Mouse (Mus musculus): ENCODE measurements around the gene Rpl13a. TPM values are rescaled to one million over a fixed set of nuclear protein-coding genes. Genes with fewer than 3 reads are reported as not detected.
A peak's percentile ranks its signal among the peaks of the same experiment; 100 is the strongest.

The Rpl13a gene
- polyA plus RNA-seq, 1 experiment from 2014 or later = 1,056 TPM

DNA sequence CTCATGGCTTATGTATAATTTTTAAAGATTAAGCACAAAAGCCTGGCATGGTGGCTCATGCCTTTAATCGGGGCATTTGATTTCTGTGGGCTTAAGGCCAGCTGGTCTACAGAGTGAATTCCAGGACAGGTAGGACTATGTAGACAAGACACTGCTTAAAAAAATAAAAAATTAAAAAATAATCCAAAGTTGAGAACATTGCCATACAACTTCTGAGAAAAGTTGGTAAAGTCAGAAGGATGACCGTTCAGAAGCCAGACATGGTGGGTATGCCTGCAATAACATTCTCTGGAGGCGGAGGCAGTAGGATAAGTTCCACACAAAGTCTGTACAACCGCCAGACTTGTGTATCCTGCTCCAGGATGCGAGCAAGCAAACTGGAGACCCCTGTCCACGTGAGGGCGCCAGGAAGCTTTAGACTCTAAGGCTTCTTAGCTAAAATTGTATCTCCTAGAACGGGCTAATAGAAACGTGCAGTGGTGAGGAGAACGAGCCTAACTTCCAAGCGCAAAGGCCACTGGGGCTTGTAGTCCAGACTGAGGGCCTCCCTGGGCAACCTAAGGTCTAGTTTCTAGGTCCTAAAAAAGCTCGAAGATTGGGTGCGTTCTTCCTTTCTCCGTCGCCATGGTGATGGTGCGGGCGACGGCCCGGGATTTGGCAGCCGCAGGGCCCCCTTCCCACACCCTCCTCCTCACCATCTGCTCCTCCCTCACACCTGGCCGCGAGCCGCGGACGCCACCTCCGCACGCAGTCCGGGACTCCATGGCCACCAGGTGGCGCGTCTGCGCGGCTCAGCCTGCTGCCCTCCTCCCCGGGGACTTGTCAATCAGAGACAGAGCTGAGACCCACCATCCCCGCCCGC is 33.3 kb upstream of the Rpl13a start:
- H3K27me3 ChIP-seq (ENCODE audit: control insufficient read depth, insufficient read depth, low read length) = peaks cover 45% of the 10 kb centered on the region
- peak; percentile 58 for ATAC-seq (replicated peaks; ENCODE audit: insufficient number of reproducible peaks, low FRiP score, low TSS enrichment)
- no peaks in the 10 kb centered on the region; the same call in 1 of the 2 replicates for H3K9me3 ChIP-seq (replicated peaks; ENCODE audit: control insufficient read depth, low read length)
- peak overlapping the region; percentile 50; the same call in 1 of the 2 replicates for H3K9ac ChIP-seq (ENCODE audit: low read depth, low read length)
- H3K4me1 ChIP-seq (ENCODE audit: control insufficient read depth, insufficient read depth, low read length) = no peaks in the 10 kb centered on the region
- peak overlapping the region; percentile 32 for H3K4me3 ChIP-seq (ENCODE audit: low read depth, low read length)
- 4% methylated on average over 35 of the region's 35 CpGs for WGBS (ENCODE audit: insufficient replicate concordance)
- no peak overlapping the region for H3K27ac ChIP-seq (ENCODE audit: low read depth, low read length)
- H3K4me2 ChIP-seq = peak overlapping the region; percentile 66
- H3K36me3 ChIP-seq (ENCODE audit: control insufficient read depth, insufficient read depth, low read length) = peaks cover 8% of the 10 kb centered on the region; the same call in 1 of the 2 replicates

GRCm38 (mm10) chr7:45160866-45161265 is 32.3 kb upstream of the Rpl13a start:
- no peak overlapping the region for H3K9ac ChIP-seq (ENCODE audit: low read depth, low read length)
- WGBS (ENCODE audit: insufficient replicate concordance) = 90% methylated on average over 3 of the region's 3 CpGs
- no peak for ATAC-seq (replicated peaks; ENCODE audit: insufficient number of reproducible peaks, low FRiP score, low TSS enrichment)

GRCm38 (mm10) chr7:45160316-45160800 is 31.8 kb upstream of the Rpl13a start:
- Histone ChIP-seq H3K27ac (ENCODE audit: low read depth, low read length) (no peak overlapping the region), H3K4me1 (ENCODE audit: control insufficient read depth, insufficient read depth, low read length) (no peaks in the 10 kb centered on the region), H3K9me3 (replicated peaks; ENCODE audit: control insufficient read depth, low read length) (no peaks in the 10 kb centered on the region; the same call in 1 of the 2 replicates), H3K4me3 (ENCODE audit: low read depth, low read length) (no peak overlapping the region), H3K9ac (ENCODE audit: low read depth, low read length) (no peak overlapping the region), H3K4me2 (no peak overlapping the region), H3K36me3 (ENCODE audit: control insufficient read depth, insufficient read depth, low read length) (peaks cover 8% of the 10 kb centered on the region; the same call in 1 of the 2 replicates), H3K27me3 (ENCODE audit: control insufficient read depth, insufficient read depth, low read length) (peaks cover 30% of the 10 kb centered on the region)
- no peak for ATAC-seq (replicated peaks; ENCODE audit: insufficient number of reproducible peaks, low FRiP score, low TSS enrichment)
- 90% methylated on average over 6 of the region's 6 CpGs for WGBS (ENCODE audit: insufficient replicate concordance)

More at GRCm38 (mm10) chr7:45160866-45161265, 32.3 kb upstream of the Rpl13a start:
- Histone ChIP-seq H3K4me2 (no peak overlapping the region), H3K4me3 (ENCODE audit: low read depth, low read length) (no peak overlapping the region), H3K9me3 (replicated peaks; ENCODE audit: control insufficient read depth, low read length) (no peaks in the 10 kb centered on the region; the same call in 1 of the 2 replicates), H3K27ac (ENCODE audit: low read depth, low read length) (no peak overlapping the region), H3K27me3 (ENCODE audit: control insufficient read depth, insufficient read depth, low read length) (peaks cover 35% of the 10 kb centered on the region), H3K4me1 (ENCODE audit: control insufficient read depth, insufficient read depth, low read length) (no peaks in the 10 kb centered on the region), H3K36me3 (ENCODE audit: control insufficient read depth, insufficient read depth, low read length) (peaks cover 8% of the 10 kb centered on the region; the same call in 1 of the 2 replicates)

GRCm38 (mm10) chr7:45158991-45159390 is 30.4 kb upstream of the Rpl13a start:
- 87% methylated on average over 6 of the region's 6 CpGs for WGBS (ENCODE audit: insufficient replicate concordance)
- no peak overlapping the region for H3K9ac ChIP-seq (ENCODE audit: low read depth, low read length)
- peaks cover 16% of the 10 kb centered on the region for H3K27me3 ChIP-seq (ENCODE audit: control insufficient read depth, insufficient read depth, low read length)

GRCm38 (mm10) chr7:45157459-45157858 is 28.9 kb upstream of the Rpl13a start:
- peaks cover 8% of the 10 kb centered on the region; the same call in 1 of the 2 replicates for H3K36me3 ChIP-seq (ENCODE audit: control insufficient read depth, insufficient read depth, low read length)
- 86% methylated on average over 14 of the region's 14 CpGs for WGBS (ENCODE audit: insufficient replicate concordance)
- H3K27ac ChIP-seq (ENCODE audit: low read depth, low read length) = no peak overlapping the region
- H3K4me2 ChIP-seq = no peak overlapping the region
- no peak overlapping the region for H3K9ac ChIP-seq (ENCODE audit: low read depth, low read length)
- no peak overlapping the region for H3K4me3 ChIP-seq (ENCODE audit: low read depth, low read length)
- H3K9me3 ChIP-seq (replicated peaks; ENCODE audit: control insufficient read depth, low read length) = no peaks in the 10 kb centered on the region; the same call in 1 of the 2 replicates
- no peaks in the 10 kb centered on the region; the same call in 1 of the 2 replicates for H3K4me1 ChIP-seq (ENCODE audit: control insufficient read depth, insufficient read depth, low read length)
- ATAC-seq (replicated peaks; ENCODE audit: insufficient number of reproducible peaks, low FRiP score, low TSS enrichment) = no peak
- peaks cover under 1% of the 10 kb centered on the region for H3K27me3 ChIP-seq (ENCODE audit: control insufficient read depth, insufficient read depth, low read length)

More at GRCm38 (mm10) chr7:45158991-45159390, 30.4 kb upstream of the Rpl13a start:
- no peak for ATAC-seq (replicated peaks; ENCODE audit: insufficient number of reproducible peaks, low FRiP score, low TSS enrichment)
- Histone ChIP-seq H3K4me2 (no peak overlapping the region), H3K4me3 (ENCODE audit: low read depth, low read length) (no peak overlapping the region), H3K4me1 (ENCODE audit: control insufficient read depth, insufficient read depth, low read length) (no peaks in the 10 kb centered on the region; the same call in 1 of the 2 replicates), H3K36me3 (ENCODE audit: control insufficient read depth, insufficient read depth, low read length) (peaks cover 8% of the 10 kb centered on the region; the same call in 1 of the 2 replicates), H3K27ac (ENCODE audit: low read depth, low read length) (no peak overlapping the region), H3K9me3 (replicated peaks; ENCODE audit: control insufficient read depth, low read length) (no peaks in the 10 kb centered on the region; the same call in 1 of the 2 replicates)

- H3K4me2 ChIP-seq = no peak overlapping the region
- ATAC-seq (replicated peaks; ENCODE audit: insufficient number of reproducible peaks, low FRiP score, low TSS enrichment) = no peak
- H3K4me3 ChIP-seq (ENCODE audit: low read depth, low read length) = no peak overlapping the region
- H3K36me3 ChIP-seq (ENCODE audit: control insufficient read depth, insufficient read depth, low read length) = peaks cover 8% of the 10 kb centered on the region; the same call in 1 of the 2 replicates
- H3K27me3 ChIP-seq (ENCODE audit: control insufficient read depth, insufficient read depth, low read length) = no peaks in the 10 kb centered on the region
- H3K27ac ChIP-seq (ENCODE audit: low read depth, low read length) = no peak overlapping the region
- 89% methylated on average over 15 of the region's 15 CpGs for WGBS (ENCODE audit: insufficient replicate concordance)
- H3K9ac ChIP-seq (ENCODE audit: low read depth, low read length) = no peak overlapping the region
- no peaks in the 10 kb centered on the region; the same call in 1 of the 2 replicates for H3K4me1 ChIP-seq (ENCODE audit: control insufficient read depth, insufficient read depth, low read length)
- no peaks in the 10 kb centered on the region; the same call in 1 of the 2 replicates for H3K9me3 ChIP-seq (replicated peaks; ENCODE audit: control insufficient read depth, low read length)
Observed at GRCm38 (mm10) chr7:45156206-45156605, 27.6 kb upstream of the Rpl13a start.

DNA sequence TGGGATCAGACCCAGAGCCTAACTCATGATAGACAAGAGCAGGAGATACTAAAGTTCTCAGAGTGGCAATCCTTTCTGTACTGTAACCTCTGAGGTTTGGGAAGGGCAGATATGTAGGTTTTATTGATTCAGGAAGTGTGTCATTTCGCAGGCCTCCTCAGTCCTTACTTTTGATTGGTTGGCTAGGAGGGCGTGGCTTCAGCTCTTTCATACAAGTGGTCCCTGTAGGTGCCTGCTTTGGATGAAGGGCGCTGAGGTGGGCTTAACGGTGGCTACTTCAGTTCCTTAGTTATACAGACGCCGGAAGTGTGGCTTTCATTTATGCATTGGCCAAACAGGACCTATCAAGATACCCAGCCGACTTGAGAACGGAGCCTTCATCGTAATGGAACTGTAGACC is 27.0 kb upstream of the Rpl13a start:
- Histone ChIP-seq H3K9me3 (replicated peaks; ENCODE audit: control insufficient read depth, low read length) (no peaks in the 10 kb centered on the region), H3K27me3 (ENCODE audit: control insufficient read depth, insufficient read depth, low read length) (no peaks in the 10 kb centered on the region), H3K4me3 (ENCODE audit: low read depth, low read length) (no peak overlapping the region), H3K9ac (ENCODE audit: low read depth, low read length) (no peak overlapping the region), H3K4me2 (no peak overlapping the region), H3K27ac (ENCODE audit: low read depth, low read length) (no peak overlapping the region), H3K4me1 (ENCODE audit: control insufficient read depth, insufficient read depth, low read length) (peaks cover 2% of the 10 kb centered on the region), H3K36me3 (ENCODE audit: control insufficient read depth, insufficient read depth, low read length) (peaks cover 8% of the 10 kb centered on the region; the same call in 1 of the 2 replicates)
- ATAC-seq (replicated peaks; ENCODE audit: insufficient number of reproducible peaks, low FRiP score, low TSS enrichment) = no peak
- 84% methylated on average over 9 of the region's 9 CpGs for WGBS (ENCODE audit: insufficient replicate concordance)

DNA sequence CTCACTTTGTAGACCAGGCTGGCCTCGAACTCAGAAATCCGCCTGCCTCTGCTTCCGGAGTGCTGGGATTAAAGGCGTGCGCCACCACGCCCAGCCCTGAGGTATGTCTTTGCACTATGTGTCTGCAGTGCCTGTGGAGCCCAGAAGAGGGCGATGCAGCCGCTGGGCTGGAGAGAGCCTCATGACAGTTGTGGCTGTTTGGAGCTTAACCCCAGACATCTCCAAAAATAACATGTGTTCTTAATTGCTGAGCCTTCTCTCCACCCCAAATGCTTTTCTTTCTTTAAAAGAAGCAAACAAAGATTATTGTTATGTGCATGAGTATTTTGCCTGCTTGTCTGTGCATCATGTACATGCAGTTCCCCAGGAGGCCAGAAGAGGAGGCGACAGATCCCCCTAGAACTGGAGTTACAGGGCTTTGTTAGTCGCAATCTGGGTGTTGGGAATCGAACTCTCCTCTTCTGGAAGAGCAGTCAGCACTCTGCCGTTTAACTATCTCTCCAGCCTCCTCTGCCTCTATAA is 26.5 kb upstream of the Rpl13a start:
- ATAC-seq (replicated peaks; ENCODE audit: insufficient number of reproducible peaks, low FRiP score, low TSS enrichment) = 0 out of 2 replicates have a peak, but pooled peaks have one; percentile 0
- H3K9ac ChIP-seq (ENCODE audit: low read depth, low read length) = peak overlapping the region; percentile 34; the same call in 1 of the 2 replicates
- peak overlapping the region; percentile 74 for H3K4me3 ChIP-seq (ENCODE audit: low read depth, low read length)
- peaks cover 6% of the 10 kb centered on the region; the same call in 1 of the 2 replicates for H3K36me3 ChIP-seq (ENCODE audit: control insufficient read depth, insufficient read depth, low read length)
- H3K27me3 ChIP-seq (ENCODE audit: control insufficient read depth, insufficient read depth, low read length) = no peaks in the 10 kb centered on the region
- no peaks in the 10 kb centered on the region for H3K9me3 ChIP-seq (replicated peaks; ENCODE audit: control insufficient read depth, low read length)
- peak overlapping the region; percentile 91 for H3K4me2 ChIP-seq
- 69% methylated on average over 12 of the region's 12 CpGs for WGBS (ENCODE audit: insufficient replicate concordance)
- 0 out of 2 replicates have a peak overlapping the region, but pooled peaks have one; percentile 15 for H3K27ac ChIP-seq (ENCODE audit: low read depth, low read length)
- peaks cover 3% of the 10 kb centered on the region for H3K4me1 ChIP-seq (ENCODE audit: control insufficient read depth, insufficient read depth, low read length)

Data from heart, embryonic 11.5 days (tissue).